Mouse (Mus musculus) MEL (cell line): ENCODE data around the gene Gm49387.

Source experiments
- CTCF ChIP-seq, 3 experiments: IDR thresholded peaks in 2 of 3; conservative IDR thresholded peaks in 1 of 3; 2 replicates each; pipeline ENCODE4 v1.5.1; 2011 to 2012; ENCODE audit warnings: low read length in 3 of 3, low read depth in 2 of 3, mild to moderate bottlenecking in 2 of 3, improper control_type of control experiment in 1 of 3, inconsistent platforms in 1 of 3, mixed read lengths in 1 of 3, moderate library complexity in 1 of 3; ENCODE audit not compliant: control insufficient read depth in 1 of 3, insufficient read depth in 1 of 3, poor library complexity in 1 of 3, severe bottlenecking in 1 of 3
- GATA1 ChIP-seq: IDR thresholded peaks from 2 replicates; pipeline ENCODE4 v1.6.1; 2011; ENCODE audit warnings: low read depth, low read length, improper control_type of control experiment
- POLR2A ChIP-seq, 2 experiments: IDR thresholded peaks; 2 replicates each; pipeline ENCODE4 v1.6.1; 2011 to 2012; ENCODE audit warnings: low read length in 2 of 2, mild to moderate bottlenecking in 2 of 2, control low read depth in 1 of 2, improper control_type of control experiment in 1 of 2, low read depth in 1 of 2, moderate library complexity in 1 of 2; ENCODE audit not compliant: control insufficient read depth in 1 of 2, insufficient read depth in 1 of 2, poor library complexity in 1 of 2
- USF1 ChIP-seq: IDR thresholded peaks from 2 replicates; pipeline ENCODE4 v1.6.1; 2014; ENCODE audit warnings: low read depth, mild to moderate bottlenecking, inconsistent platforms, low read length, improper control_type of control experiment, moderate library complexity
- ZNF384 ChIP-seq: IDR thresholded peaks from 2 replicates; pipeline ENCODE4 v1.6.1; 2012; ENCODE audit warnings: low read depth, mild to moderate bottlenecking, inconsistent platforms, low read length, improper control_type of control experiment

- no peak for TF ChIP-seq POLR2A (IDR thresholded peaks at IDR 0.05; ENCODE audit: control insufficient read depth in 1 of 2, insufficient read depth in 1 of 2, low read depth in 1 of 2, low read length in 2 of 2, poor library complexity in 1 of 2)
- no peak for TF ChIP-seq USF1
- no peak for TF ChIP-seq GATA1
- TF ChIP-seq CTCF (IDR thresholded peaks at IDR 0.05 in 2 of 3, conservative IDR thresholded peaks at IDR 0.05 in 1 of 3; ENCODE audit: control insufficient read depth in 1 of 3, insufficient read depth in 1 of 3, low read depth in 2 of 3, low read length in 3 of 3, poor library complexity in 1 of 3, severe bottlenecking in 1 of 3), result no peak
- no peak for TF ChIP-seq ZNF384
Measured at GRCm38 (mm10) chr14:31617997-31618396, 22.7 kb downstream of the Gm49387 start.
